Mouse (Mus musculus) ES-E14 (cell line): Measurements from ENCODE around the gene Dync1li2.

Experiments
- CHD2 ChIP-seq: IDR thresholded peaks from 2 replicates; pipeline ENCODE4 v1.6.1; 2014; ENCODE audit warnings: mild to moderate bottlenecking, low read depth, low read length, inconsistent platforms
- ZC3H11A ChIP-seq: IDR thresholded peaks from 2 replicates; pipeline ENCODE4 v1.6.1; 2012; ENCODE audit warnings: low read depth, mild to moderate bottlenecking, inconsistent platforms, low read length, borderline replicate concordance
- ZNF384 ChIP-seq: IDR thresholded peaks from 2 replicates; pipeline ENCODE4 v1.6.1; 2012; ENCODE audit warnings: low read depth, low read length, inconsistent platforms

GRCm38 (mm10) chr8:104370071-104370470, 72.8 kb downstream of the Dync1li2 start:
- TF ChIP-seq ZC3H11A (no peak), CHD2 (no peak), ZNF384 (no peak)
